Mouse (Mus musculus) limb, embryonic 13.5 days (tissue): ENCODE results near the gene Caap1. TPM values are rescaled to one million over a fixed set of nuclear protein-coding genes. Genes with fewer than 3 reads are reported as not detected.

Source experiments
- ATAC-seq: fragments of 200-750 bp; cut with Nextera tagmentation; 2 replicates; pipeline ENCODE4 v1.8.0; 2017; ENCODE audit warnings: low read depth, moderate number of reproducible peaks, moderate TSS enrichment; ENCODE audit not compliant: low FRiP score
- H3K27ac ChIP-seq: fragments of 300-500 bp; sonication (generic); 2 replicates; pipeline ENCODE4 v1.5.1; 2015; ENCODE audit warnings: inconsistent platforms, mild to moderate bottlenecking, moderate library complexity
- H3K27me3 ChIP-seq: fragments of 300-500 bp; sonication (generic); 2 replicates; pipeline ENCODE4 v1.6.1; 2015; ENCODE audit warnings: mild to moderate bottlenecking, inconsistent platforms
- H3K36me3 ChIP-seq: fragments of 300-500 bp; sonication (generic); 2 replicates; pipeline ENCODE4 v1.6.1; 2015; ENCODE audit warnings: inconsistent platforms, mild to moderate bottlenecking, moderate library complexity
- H3K4me1 ChIP-seq: fragments of 300-500 bp; sonication (generic); 2 replicates; pipeline ENCODE4 v1.6.1; 2015; ENCODE audit warnings: inconsistent platforms
- H3K4me2 ChIP-seq: fragments of 300-500 bp; sonication (generic); replicated peaks from 2 replicates; pipeline ENCODE4 v1.6.1; 2015; ENCODE audit warnings: inconsistent platforms, mild to moderate bottlenecking, moderate library complexity
- H3K4me3 ChIP-seq: fragments of 300-500 bp; sonication (generic); 2 replicates; pipeline ENCODE4 v1.5.1; 2015; ENCODE audit warnings: moderate library complexity, mild to moderate bottlenecking, inconsistent platforms
- H3K9ac ChIP-seq: fragments of 300-500 bp; sonication (generic); 2 replicates; pipeline ENCODE4 v1.6.1; 2015; ENCODE audit warnings: mild to moderate bottlenecking, inconsistent platforms
- H3K9me3 ChIP-seq: fragments of 300-500 bp; sonication (generic); 2 replicates; pipeline ENCODE4 v1.6.1; 2016; ENCODE audit warnings: inconsistent platforms
- WGBS: fragments of 180-500 bp; shearing (Covaris S2); methylation state at CpG from one replicate; pipeline ENCODE4 v1.1.7; 2015; 5-methylcytosine and 5-hydroxymethylcytosine counted together
- polyA plus RNA-seq: library from polyadenylated mRNA; unstranded; fragments of >200 nt; fragmentation: Nextera tagmentation; extraction: Ambion mirVana; gene quantifications from 2 replicates; pipeline ENCODE4 v1.2.1, GENCODE M21; 2015

The Caap1 gene
- polyA plus RNA-seq = 20.9 and 21.8 TPM in 2 replicates

GRCm38 (mm10) chr4:94556265-94557054 lies at the start of gene Caap1, which contains the start of gene Gm10306:
Caap1 (minus strand) TSS chr4:94556796.
Gm10306 (plus strand) TSS chr4:94556546.
- peak within 1 kb of the TSS; percentile 79 for H3K27ac ChIP-seq
- no peaks in the 10 kb centered on the region for H3K36me3 ChIP-seq
- peak; percentile 97 for ATAC-seq
- 1% methylated on average over 64 of the region's 83 CpGs for WGBS
- no peaks in the 10 kb centered on the region for H3K9me3 ChIP-seq
- peak within 1 kb of the TSS; percentile 95 for H3K4me3 ChIP-seq
- H3K4me1 ChIP-seq = peaks cover 9% of the 10 kb centered on the region; the same call in 1 of the 2 replicates
- no peaks in the 10 kb centered on the region for H3K27me3 ChIP-seq
- peak within 1 kb of the TSS; percentile 70 for H3K4me2 ChIP-seq
- H3K9ac ChIP-seq = peak within 1 kb of the TSS; percentile 84

- Histone ChIP-seq H3K36me3 (no peaks in the 10 kb centered on the region), H3K4me3 (no peak overlapping the region), H3K4me1 (peaks cover 20% of the 10 kb centered on the region), H3K27me3 (no peaks in the 10 kb centered on the region), H3K9ac (no peak overlapping the region), H3K4me2 (no peak overlapping the region), H3K9me3 (no peaks in the 10 kb centered on the region), H3K27ac (no peak overlapping the region)
- ATAC-seq = no peak
- WGBS = 89% methylated on average over 2 of the region's 2 CpGs
Measured at GRCm38 (mm10) chr4:94605591-94605990, 49.0 kb upstream of the Caap1 start.

GRCm38 (mm10) chr4:94604452-94605019 lies 47.9 kb upstream of the Caap1 start:
- Histone ChIP-seq H3K27me3 (no peaks in the 10 kb centered on the region), H3K27ac (no peak overlapping the region), H3K4me1 (peaks cover 22% of the 10 kb centered on the region), H3K9ac (no peak overlapping the region), H3K36me3 (no peaks in the 10 kb centered on the region), H3K4me2 (no peak overlapping the region), H3K4me3 (0 out of 2 replicates have a peak overlapping the region, but pooled peaks have one; percentile 96), H3K9me3 (no peaks in the 10 kb centered on the region)
- 83% methylated on average over 2 of the region's 2 CpGs for WGBS
- no peak for ATAC-seq

GRCm38 (mm10) chr4:94603031-94603629 lies 46.5 kb upstream of the Caap1 start, which contains the start of gene Plaa:
Plaa (minus strand) TSS chr4:94603244.
- no peaks in the 10 kb centered on the region for H3K36me3 ChIP-seq
- H3K4me2 ChIP-seq = peak within 1 kb of the TSS; percentile 85
- peak; percentile 100 for ATAC-seq
- WGBS = under 1% methylated on average over 51 of the region's 61 CpGs
- no peaks in the 10 kb centered on the region for H3K9me3 ChIP-seq
- peak within 1 kb of the TSS; percentile 96 for H3K4me3 ChIP-seq
- no peaks in the 10 kb centered on the region for H3K27me3 ChIP-seq
- H3K4me1 ChIP-seq = peaks cover 22% of the 10 kb centered on the region
- peak within 1 kb of the TSS; percentile 88 for H3K27ac ChIP-seq
- peak within 1 kb of the TSS; percentile 96 for H3K9ac ChIP-seq

GRCm38 (mm10) chr4:94602496-94603030 lies 46.0 kb upstream of the Caap1 start:
- no peaks in the 10 kb centered on the region for H3K36me3 ChIP-seq
- H3K4me3 ChIP-seq = peak overlapping the region; percentile 96
- H3K9ac ChIP-seq = peak overlapping the region; percentile 96
- H3K4me1 ChIP-seq = peaks cover 22% of the 10 kb centered on the region
- H3K27me3 ChIP-seq = no peaks in the 10 kb centered on the region
- peak overlapping the region; percentile 85 for H3K4me2 ChIP-seq
- H3K9me3 ChIP-seq = no peaks in the 10 kb centered on the region
- H3K27ac ChIP-seq = peak overlapping the region; percentile 88
- ATAC-seq = no peak; the same call in 1 of the 2 replicates
- WGBS = under 1% methylated on average over 33 of the region's 33 CpGs

- 87% methylated on average over 4 of the region's 4 CpGs for whole genome bisulfite sequencing
- peak overlapping the region; percentile 96; the same call in 1 of the 2 replicates for H3K4me3 ChIP-seq
Measured at GRCm38 (mm10) chr4:94601395-94601794, 44.8 kb upstream of the Caap1 start.

GRCm38 (mm10) chr4:94592709-94593108 lies 36.1 kb upstream of the Caap1 start:
- ATAC-seq = no peak
- peaks cover 8% of the 10 kb centered on the region; the same call in 1 of the 2 replicates for H3K4me1 ChIP-seq

More at GRCm38 (mm10) chr4:94601395-94601794, 44.8 kb upstream of the Caap1 start:
- Histone ChIP-seq H3K9me3 (no peaks in the 10 kb centered on the region), H3K4me2 (peak overlapping the region; percentile 85), H3K4me1 (peaks cover 22% of the 10 kb centered on the region), H3K9ac (no peak overlapping the region), H3K36me3 (no peaks in the 10 kb centered on the region), H3K27me3 (no peaks in the 10 kb centered on the region), H3K27ac (no peak overlapping the region)
- no peak for ATAC-seq

GRCm38 (mm10) chr4:94591765-94592381 lies 35.3 kb upstream of the Caap1 start:
- Histone ChIP-seq H3K4me2 (no peak overlapping the region), H3K27ac (no peak overlapping the region), H3K9ac (no peak overlapping the region), H3K4me3 (no peak overlapping the region), H3K36me3 (no peaks in the 10 kb centered on the region), H3K9me3 (no peaks in the 10 kb centered on the region), H3K4me1 (peaks cover 8% of the 10 kb centered on the region; the same call in 1 of the 2 replicates), H3K27me3 (no peaks in the 10 kb centered on the region)
- WGBS = 80% methylated on average over 4 of the region's 4 CpGs
- ATAC-seq = no peak

More at GRCm38 (mm10) chr4:94592709-94593108, 36.1 kb upstream of the Caap1 start:
- Histone ChIP-seq H3K9me3 (no peaks in the 10 kb centered on the region), H3K27ac (no peak overlapping the region), H3K36me3 (no peaks in the 10 kb centered on the region), H3K9ac (no peak overlapping the region), H3K4me3 (no peak overlapping the region), H3K27me3 (no peaks in the 10 kb centered on the region), H3K4me2 (no peak overlapping the region)

GRCm38 (mm10) chr4:94572677-94573076 lies 16.1 kb upstream of the Caap1 start:
- Histone ChIP-seq H3K4me3 (no peak overlapping the region), H3K4me1 (no peaks in the 10 kb centered on the region), H3K4me2 (no peak overlapping the region), H3K27me3 (no peaks in the 10 kb centered on the region), H3K36me3 (peaks cover 57% of the 10 kb centered on the region), H3K9me3 (no peaks in the 10 kb centered on the region), H3K9ac (no peak overlapping the region), H3K27ac (no peak overlapping the region)
- WGBS = 88% methylated on average over 4 of the region's 4 CpGs
- ATAC-seq = no peak

GRCm38 (mm10) chr4:94564297-94564696 lies 7.7 kb upstream of the Caap1 start:
- ATAC-seq = no peak
- no peak overlapping the region for H3K4me2 ChIP-seq
- no peaks in the 10 kb centered on the region for H3K4me1 ChIP-seq
- no peak overlapping the region for H3K27ac ChIP-seq
- no peak overlapping the region for H3K9ac ChIP-seq
- H3K4me3 ChIP-seq = no peak overlapping the region
- H3K9me3 ChIP-seq = no peaks in the 10 kb centered on the region
- peaks cover 14% of the 10 kb centered on the region for H3K36me3 ChIP-seq
- no peaks in the 10 kb centered on the region for H3K27me3 ChIP-seq

- 71% methylated on average over 7 of the region's 7 CpGs for WGBS
- no peak overlapping the region for H3K27ac ChIP-seq
- ATAC-seq = no peak
- H3K4me3 ChIP-seq = no peak overlapping the region
- H3K36me3 ChIP-seq = peaks cover 5% of the 10 kb centered on the region; the same call in 1 of the 2 replicates
- no peak overlapping the region for H3K4me2 ChIP-seq
- no peak overlapping the region for H3K9ac ChIP-seq
- no peaks in the 10 kb centered on the region for H3K9me3 ChIP-seq
- H3K27me3 ChIP-seq = no peaks in the 10 kb centered on the region
- H3K4me1 ChIP-seq = no peaks in the 10 kb centered on the region
Measured at GRCm38 (mm10) chr4:94561954-94562648, 5.5 kb upstream of the Caap1 start.
